Mouse (Mus musculus): ENCODE data around the gene AB124611. TPM values are rescaled to one million over a fixed set of nuclear protein-coding genes. Genes with fewer than 3 reads are reported as not detected.

AB124611 gene
- total RNA-seq, 2 experiments from 2014 or later = 0.33 TPM; not detected in 1

Small RNA genes within 50 kb of the gene (microRNA-seq; reads per million reads assigned to microRNA genes)
- 0 reads per million in 2 experiments for gene Mir199a-1

Other genes starting within 250 kb of the AB124611 start
- gene Kri1, start 238.2 kb upstream of the AB124611 start, total RNA-seq (2021) = 10 to 100 TPM; 48.1 to 50.2 TPM
- gene Cdkn2d, start 234.8 kb upstream of the AB124611 start, total RNA-seq (2021) = 10 to 100 TPM; 53.0 to 62.9 TPM
- under 1 TPM; 0.35 to 0.57 TPM for gene Ap1m2, start 213.8 kb upstream of the AB124611 start, total RNA-seq (2021)
- 10 to 100 TPM; 49.6 to 56.3 TPM for gene Slc44a2, start 205.5 kb upstream of the AB124611 start, total RNA-seq (2021)
- gene Ilf3, start 158.3 kb upstream of the AB124611 start, total RNA-seq (2021) = 100 to 1,000 TPM in 1 of 2 experiments, 10 to 100 TPM in 1; 80.8 to 107 TPM
- 10 to 100 TPM; 36.6 to 44.2 TPM for gene Qtrt1, start 114.3 kb upstream of the AB124611 start, total RNA-seq (2021)
- 10 to 100 TPM; 58.1 to 70.6 TPM for gene Dnm2, start 101.3 kb upstream of the AB124611 start, total RNA-seq (2021)
- 10 to 100 TPM; 10.6 to 11.4 TPM for gene Tmed1, start 15.9 kb upstream of the AB124611 start, total RNA-seq (2021)
- gene Carm1, start 20.7 kb downstream of the AB124611 start, total RNA-seq (2021) = 10 to 100 TPM; 75.6 to 81.5 TPM
- gene Timm29, start 66.5 kb downstream of the AB124611 start, total RNA-seq (2021) = 10 to 100 TPM; 58.9 to 59.4 TPM
- gene Yipf2, start 66.7 kb downstream of the AB124611 start, total RNA-seq (2021) = 10 to 100 TPM; 17.8 to 18.4 TPM
- 100 to 1,000 TPM; 115 to 116 TPM for gene Smarca4, start 90.0 kb downstream of the AB124611 start, total RNA-seq (2021)
- 10 to 100 TPM; 13.7 to 14.1 TPM for gene Ldlr, start 197.3 kb downstream of the AB124611 start, total RNA-seq (2021)
- gene Spc24, start 234.1 kb downstream of the AB124611 start, total RNA-seq (2021) = 1 to 10 TPM; 1.4 to 2.1 TPM

Measured in layer of hippocampus, postnatal 36 days (tissue).